Mouse (Mus musculus): ENCODE results near the gene Vav3. TPM values are rescaled to one million over a fixed set of nuclear protein-coding genes. Genes with fewer than 3 reads are reported as not detected.

Gene Vav3
- polyA plus RNA-seq, 1 experiment, result 6.5 TPM

GRCm38 (mm10) chr3:109726776-109727175, 386.3 kb downstream of the Vav3 start:
- H3K36me3 ChIP-seq (replicated peaks; ENCODE audit: low read length), result no peaks in the 10 kb centered on the region
- no peaks in the 10 kb centered on the region for H3K27me3 ChIP-seq (replicated peaks)
- H3K4me3 ChIP-seq (replicated peaks), result no peak overlapping the region
- no peaks in the 10 kb centered on the region for H3K9me3 ChIP-seq
- 0 out of 2 replicates have a peak, but pooled peaks cover 3% of the 10 kb centered on the region for H3K4me1 ChIP-seq
- TF ChIP-seq GATA1 (IDR thresholded peaks at IDR 0.05; ENCODE audit: borderline replicate concordance, low read length), result no peak
- no peak for TF ChIP-seq FLI1 (IDR thresholded peaks at IDR 0.05; ENCODE audit: low read length)

DNA sequence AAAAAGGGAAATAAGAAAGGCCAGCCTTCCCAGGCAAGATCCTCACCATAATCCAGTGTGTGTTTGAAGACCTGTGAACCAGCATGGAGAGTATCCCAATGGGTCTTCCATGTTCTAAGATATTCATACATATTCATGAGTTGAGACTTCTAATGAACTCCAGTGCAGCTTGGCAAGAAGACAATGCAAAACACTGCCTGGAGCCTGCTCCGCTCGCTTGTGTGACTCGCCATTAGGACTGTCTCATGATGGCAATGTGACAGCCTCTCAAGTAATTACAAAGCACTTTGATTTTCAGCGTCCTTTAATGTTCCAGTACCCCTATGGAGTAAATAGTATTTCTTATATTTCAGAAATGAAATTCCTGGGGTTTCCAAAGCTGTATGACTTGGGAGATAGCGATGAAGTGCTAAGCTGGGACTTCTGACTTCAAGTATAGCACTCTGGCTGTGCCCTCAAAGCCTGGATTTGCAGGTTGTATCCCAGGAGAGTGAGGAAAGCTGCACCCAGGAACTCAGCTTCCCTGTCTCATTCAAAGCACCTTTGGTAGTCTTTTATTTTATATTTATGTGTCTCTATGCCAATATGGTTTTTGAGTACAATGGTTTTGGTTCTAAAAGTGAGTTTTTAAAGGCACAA, 391.3 kb downstream of the Vav3 start:
- Histone ChIP-seq H3K4me1 (0 out of 2 replicates have a peak, but pooled peaks cover 3% of the 10 kb centered on the region), H3K9me3 (peaks cover 8% of the 10 kb centered on the region; the same call in 1 of the 2 replicates), H3K4me3 (replicated peaks) (no peak overlapping the region), H3K36me3 (replicated peaks; ENCODE audit: low read length) (no peaks in the 10 kb centered on the region), H3K27me3 (replicated peaks) (no peaks in the 10 kb centered on the region)
- TF ChIP-seq GATA1 (IDR thresholded peaks at IDR 0.05; ENCODE audit: borderline replicate concordance, low read length), result no peak
- TF ChIP-seq FLI1 (IDR thresholded peaks at IDR 0.05; ENCODE audit: low read length), result no peak

DNA sequence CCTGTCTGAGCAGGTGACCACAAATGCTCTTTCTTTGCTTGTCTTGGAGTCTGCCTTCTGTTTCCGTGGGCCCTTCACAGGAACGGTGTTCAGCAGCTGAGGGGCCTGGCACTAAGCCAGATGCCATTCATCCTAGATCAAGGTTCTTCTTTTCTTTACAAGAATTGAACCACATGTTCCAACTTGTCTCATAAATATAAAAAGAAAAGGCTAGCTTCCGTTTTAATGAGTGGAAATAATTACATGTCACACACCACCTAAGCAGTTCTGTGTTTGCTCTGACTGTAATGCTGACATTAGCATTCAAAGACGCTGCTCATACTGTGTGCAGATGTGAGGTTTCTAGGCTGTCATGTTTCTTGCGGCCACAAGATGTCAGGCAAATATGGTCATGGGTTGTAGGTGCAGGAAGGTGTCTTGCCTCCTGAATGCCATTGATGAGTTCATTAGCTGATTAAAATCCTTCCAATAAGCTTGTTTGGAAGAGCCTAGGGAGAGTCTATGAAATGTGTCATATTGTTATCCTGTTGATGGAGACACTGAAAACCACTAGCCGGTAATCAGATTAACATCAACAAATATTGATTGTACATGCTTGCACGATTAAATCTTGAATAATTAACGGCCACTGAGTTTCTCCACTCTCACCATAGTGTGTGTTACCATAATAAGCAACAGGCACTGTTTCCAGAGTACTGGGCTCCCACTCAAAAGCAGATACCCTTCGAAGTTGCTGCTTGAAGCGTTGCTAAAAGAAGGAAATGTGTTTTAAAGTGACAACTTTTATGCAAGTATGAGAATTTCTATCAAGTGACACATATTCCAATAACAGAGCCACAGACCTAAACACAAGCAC, 392.1 kb downstream of the Vav3 start:
- H3K27me3 ChIP-seq (replicated peaks), result no peaks in the 10 kb centered on the region
- no peaks in the 10 kb centered on the region for H3K4me1 ChIP-seq
- H3K36me3 ChIP-seq (replicated peaks; ENCODE audit: low read length), result no peaks in the 10 kb centered on the region
- TF ChIP-seq GATA1 (IDR thresholded peaks at IDR 0.05; ENCODE audit: borderline replicate concordance, low read length) (no peak), FLI1 (IDR thresholded peaks at IDR 0.05; ENCODE audit: low read length) (no peak)
- no peak overlapping the region for H3K4me3 ChIP-seq (replicated peaks)
- peaks cover 8% of the 10 kb centered on the region; the same call in 1 of the 2 replicates for H3K9me3 ChIP-seq

Other genes starting within 250 kb of the Vav3 start
- 6.3 and 10.0 TPM in 2 replicates for gene Slc25a24, start 217.5 kb upstream of the Vav3 start, polyA plus RNA-seq (2012; ENCODE audit: insufficient read depth, low replicate concordance)